Mouse (Mus musculus) spleen, postnatal 14 days (tissue): ENCODE data around the gene F8.
"Not testable (repeated sequence)": the region's sequence is repeated elsewhere in the genome, so short reads cannot be mapped to it uniquely, and the experiment has no call there.

Source experiments
- DNase-seq, 2 experiments: peaks; one replicate each; pipeline ENCODE4 v3.0.0; 2021 to 2022; ENCODE audit warnings: low spot score in 2 of 2

F8 gene

GRCm38 (mm10) chrX:75382195-75382771, at the start of gene F8, which contains the start of gene Fundc2:
Gene F8, minus strand, starts transcription at chrX:75382615.
Gene Fundc2, plus strand, starts transcription at chrX:75382399.
- DNase-seq: peak; percentile 24 to 37

DNA sequence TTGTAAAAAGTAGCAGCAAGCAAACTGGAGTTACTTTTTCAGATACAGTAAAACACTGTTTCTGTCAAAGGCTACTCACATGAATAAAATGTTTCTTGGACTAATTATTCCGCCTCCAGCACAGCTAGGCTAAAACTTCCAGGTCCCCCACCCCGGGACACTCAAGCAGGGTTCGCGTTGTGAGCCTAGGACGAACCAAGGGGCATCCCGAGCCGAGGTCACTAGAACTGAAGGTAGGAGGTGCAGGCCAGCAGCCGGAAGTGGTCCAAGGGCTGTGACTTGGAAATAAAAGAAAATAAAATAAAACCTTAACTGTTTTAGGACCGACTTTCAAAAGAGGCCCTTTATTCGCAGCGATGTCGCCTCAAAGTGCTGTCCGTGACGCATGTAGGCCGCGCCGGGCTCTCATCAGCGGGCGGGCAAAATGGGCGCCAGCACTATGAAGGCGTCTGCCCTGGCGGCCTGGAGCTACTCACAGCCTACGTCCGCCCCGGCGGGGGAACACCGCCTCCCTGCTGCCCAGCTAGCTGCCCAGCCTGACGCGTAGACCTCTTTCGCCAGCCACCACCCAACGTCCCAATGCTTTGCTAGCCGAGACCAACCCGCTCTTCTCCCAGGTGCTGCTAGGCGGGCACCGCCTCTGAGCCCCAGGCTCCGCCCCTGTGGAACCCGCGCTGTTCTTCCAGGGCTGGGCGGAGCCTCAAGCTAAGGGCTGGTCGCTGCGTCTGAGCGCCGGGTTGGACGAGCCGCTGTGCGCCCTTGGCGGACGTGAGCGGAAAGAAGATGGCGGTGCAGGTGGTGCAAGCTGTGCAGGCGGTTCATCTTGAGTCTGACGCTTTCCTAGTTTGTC, 33.7 kb upstream of the F8 start, which contains the start of the genes Cmc4, Mtcp1 and Brcc3:
Cmc4 (minus strand) TSS at position 649 of the 850 bp plus-strand sequence.
Mtcp1 (minus strand) TSS at position 653 of the 850 bp plus-strand sequence.
Brcc3 (plus strand) TSS at position 693 of the 850 bp plus-strand sequence.
- peak; percentile 78 for DNase-seq

DNA sequence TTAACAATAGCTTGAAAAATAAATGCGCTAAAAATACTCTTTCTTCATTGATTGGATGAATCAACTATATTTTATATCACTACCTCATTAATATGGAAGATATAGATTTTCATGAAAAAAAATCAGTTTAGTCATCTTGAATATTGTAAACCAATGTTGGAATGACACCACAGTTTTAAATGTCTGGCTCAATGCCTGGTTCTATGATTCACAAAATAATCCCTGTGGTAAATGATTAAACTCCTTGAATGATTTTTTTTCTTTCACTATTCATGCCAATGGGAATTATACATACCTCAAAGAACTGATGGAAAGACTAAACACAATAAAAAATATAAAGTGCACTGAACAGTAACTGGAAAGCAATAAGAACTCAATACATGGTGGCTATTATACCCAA, 27.3 kb upstream of the F8 start:
- DNase-seq: no peak

DNA sequence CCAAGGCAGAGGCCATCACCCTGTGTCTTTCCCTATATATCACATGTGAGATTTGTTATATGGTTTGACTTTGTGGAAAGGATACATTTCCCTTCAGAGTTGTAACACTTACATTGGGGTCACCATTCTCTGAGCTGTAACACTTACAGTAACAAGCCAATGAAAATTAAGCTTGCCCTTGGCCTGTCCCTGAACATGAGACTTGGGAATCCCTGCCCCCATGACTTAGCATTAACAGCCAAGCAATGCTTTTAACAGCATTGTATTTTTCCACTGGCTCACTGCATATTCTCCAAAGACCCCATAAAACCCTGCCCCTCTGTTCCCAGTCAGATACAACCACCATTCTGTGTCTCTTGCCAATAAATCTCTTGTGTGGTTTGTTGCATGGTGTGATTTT, 20.9 kb upstream of the F8 start:
- DNase-seq: no peak

DNA sequence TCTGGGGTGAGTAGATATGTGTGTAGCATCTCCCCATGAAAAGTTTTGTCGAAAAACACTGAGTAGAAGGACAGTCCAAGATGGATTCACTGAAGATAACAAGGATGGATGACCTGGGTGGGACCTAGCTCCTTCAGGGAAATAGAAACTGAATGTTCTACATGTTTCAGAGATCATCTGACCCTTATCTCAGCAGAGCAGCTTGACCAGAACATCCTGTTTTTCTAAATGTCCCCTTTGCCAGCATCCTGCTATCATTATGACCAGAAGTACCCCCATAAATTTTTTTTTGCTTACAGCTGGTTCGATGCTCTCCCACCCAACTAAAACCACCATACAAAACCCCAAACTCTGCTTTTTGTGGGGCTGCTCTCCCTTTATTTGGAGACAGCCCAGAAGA, 20.3 kb upstream of the F8 start:
- no peak for DNase-seq

DNA sequence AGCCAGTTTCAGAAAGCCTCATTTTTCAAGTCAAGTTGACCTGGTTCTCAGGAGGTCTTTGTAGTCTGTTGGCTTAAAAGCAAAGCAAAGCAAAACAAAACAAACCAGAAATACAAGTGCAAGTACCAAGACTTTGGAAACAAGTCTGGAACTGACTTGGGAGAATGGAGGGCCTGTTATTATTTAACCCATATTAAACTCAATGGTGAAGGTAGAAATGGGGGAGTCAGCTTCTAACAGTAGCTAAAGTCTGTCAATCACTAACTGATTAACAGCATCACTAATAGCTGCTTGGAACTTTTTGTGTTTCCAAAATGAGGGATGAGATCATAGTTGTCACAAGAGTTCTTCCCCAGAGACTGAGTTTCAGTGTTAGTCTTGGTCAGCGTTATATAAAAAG, 17.1 kb upstream of the F8 start:
- no peak for DNase-seq

DNA sequence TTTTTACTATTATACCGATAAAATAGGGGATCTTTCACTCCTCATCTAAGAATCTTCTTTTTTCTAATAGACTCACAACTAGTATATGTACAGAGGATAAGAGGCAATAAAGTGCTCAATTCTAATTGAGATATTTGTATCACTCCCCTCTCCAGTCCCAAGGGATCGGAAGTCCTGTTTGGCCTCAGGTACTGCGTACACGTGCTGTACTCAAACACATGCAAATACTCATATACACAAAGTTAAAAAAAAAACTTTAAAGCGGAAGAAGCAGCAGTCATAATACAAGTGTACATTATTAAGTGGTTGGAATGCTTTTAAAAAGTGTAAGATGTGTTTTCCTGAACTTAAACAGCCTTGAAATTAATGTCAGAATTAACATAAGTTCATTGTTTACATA, 716 bp downstream of the F8 start:
- DNase-seq: no peak

- no peak for DNase-seq
These were observed 1.2 kb downstream of the F8 start for GRCm38 (mm10) chrX:75381176-75381575.

GRCm38 (mm10) chrX:75376815-75377214, 5.6 kb downstream of the F8 start:
- DNase-seq: no peak

GRCm38 (mm10) chrX:75372666-75373425, 9.6 kb downstream of the F8 start:
- DNase-seq: no peak

DNA sequence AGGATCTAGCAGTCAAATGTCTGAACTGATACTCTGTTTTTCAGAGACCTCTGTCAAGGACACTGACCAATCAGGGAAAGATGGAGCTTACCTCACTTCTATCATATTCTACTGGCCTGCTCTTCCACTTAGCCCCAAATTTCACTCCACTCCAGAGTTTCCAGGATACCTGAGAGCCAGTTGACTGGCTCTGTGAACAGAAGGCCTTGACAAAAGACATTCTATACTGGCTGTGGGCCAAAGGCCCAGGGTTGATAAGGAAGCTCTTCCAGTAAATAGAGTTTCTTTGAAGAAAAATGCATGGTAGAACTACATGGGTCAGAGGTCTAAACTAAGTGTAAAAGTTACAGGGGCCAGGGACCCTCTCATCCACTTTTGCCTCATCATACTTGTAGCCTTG, 12.2 kb downstream of the F8 start:
- no peak for DNase-seq

- DNase-seq: no peak
These were observed 58.9 kb downstream of the F8 start for GRCm38 (mm10) chrX:75323556-75323955.

GRCm38 (mm10) chrX:75271676-75272075, 110.7 kb downstream of the F8 start:
- DNase-seq: no peak

DNA sequence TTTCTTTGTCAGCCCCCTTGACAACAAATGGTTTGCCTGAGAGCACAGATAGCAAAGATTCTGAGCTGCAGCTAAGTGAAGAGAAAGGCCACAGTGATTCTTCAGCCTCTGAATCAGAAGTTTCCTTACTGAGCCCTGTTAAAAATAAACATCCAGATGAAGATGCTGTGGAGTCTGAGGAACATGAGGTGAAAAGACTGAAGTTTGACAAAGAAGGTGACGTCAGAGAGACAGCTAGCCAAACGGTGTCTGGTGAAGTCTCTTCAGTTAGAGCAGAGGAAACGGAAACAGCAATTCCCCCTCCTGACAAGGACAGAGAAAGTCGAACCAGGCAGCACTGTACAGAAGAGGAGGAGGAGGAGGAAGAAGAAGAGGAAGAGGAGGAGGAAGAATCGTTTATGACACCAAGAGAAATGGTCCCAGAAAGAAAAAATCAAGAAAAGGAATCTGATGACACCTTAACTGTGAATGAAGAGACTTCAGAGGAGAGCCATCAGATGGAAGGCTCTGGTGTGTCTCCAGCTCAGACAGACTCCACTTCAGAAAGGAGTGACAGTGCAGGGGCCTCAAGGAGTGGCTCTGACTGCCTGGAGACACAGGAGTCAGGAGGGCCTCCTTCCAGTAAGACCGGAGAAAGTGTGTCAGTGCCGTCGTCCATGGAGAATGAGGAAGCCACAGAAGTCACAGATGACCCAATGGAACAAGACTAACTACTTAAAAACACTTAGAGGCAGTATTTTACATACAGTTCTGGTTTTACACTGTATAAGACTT, 148.6 kb downstream of the F8 start:
- not testable (repeated sequence) for DNase-seq

- no peak for DNase-seq
These were observed 151.0 kb downstream of the F8 start for GRCm38 (mm10) chrX:75231456-75231855.

DNA sequence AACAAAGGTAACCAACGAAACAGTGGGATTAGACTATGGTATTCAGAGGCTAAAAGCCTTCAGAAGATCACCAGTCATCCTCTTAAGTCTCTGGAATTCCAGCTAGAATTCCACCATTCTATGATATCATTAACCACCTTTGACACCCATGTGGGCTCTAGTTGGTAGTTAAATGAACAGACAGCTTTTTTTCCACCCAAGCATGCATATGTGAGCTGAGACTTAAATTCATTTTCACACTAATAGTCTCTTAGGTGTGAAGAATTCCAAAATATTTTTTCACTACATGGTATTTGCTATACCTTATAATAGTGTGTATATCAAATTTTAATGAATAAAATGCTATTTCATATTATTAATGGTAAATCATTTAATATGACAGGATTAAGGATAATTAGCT, 218.7 kb downstream of the F8 start, which contains the start of gene Smim9:
Smim9 (minus strand) TSS at position 101 of the 400 bp plus-strand sequence.
- no peak for DNase-seq

GRCm38 (mm10) chrX:75155576-75156243, 226.7 kb downstream of the F8 start:
- no peak for DNase-seq

DNA sequence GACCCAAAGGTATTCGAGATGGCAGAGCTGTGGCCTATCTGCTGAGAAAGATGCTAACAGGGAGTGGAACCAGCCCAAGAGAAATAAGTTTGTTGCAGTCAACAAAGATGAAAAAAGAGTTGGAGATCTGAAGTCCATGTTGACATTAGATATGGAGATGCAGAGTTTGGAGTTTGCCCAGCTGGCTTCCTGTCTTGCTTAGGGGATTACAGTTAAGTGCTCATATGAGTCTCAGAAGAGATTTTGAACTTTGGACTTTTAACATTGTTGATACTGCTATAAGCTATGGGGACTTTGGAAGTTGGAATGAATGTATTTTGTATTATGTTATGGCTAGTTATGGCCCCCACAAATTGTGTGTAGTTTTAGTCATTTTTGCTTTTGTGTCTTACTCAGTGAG, 230.2 kb downstream of the F8 start:
- DNase-seq: no peak

- no peak for DNase-seq
These were observed 232.1 kb downstream of the F8 start for GRCm38 (mm10) chrX:75150304-75150703.

DNA sequence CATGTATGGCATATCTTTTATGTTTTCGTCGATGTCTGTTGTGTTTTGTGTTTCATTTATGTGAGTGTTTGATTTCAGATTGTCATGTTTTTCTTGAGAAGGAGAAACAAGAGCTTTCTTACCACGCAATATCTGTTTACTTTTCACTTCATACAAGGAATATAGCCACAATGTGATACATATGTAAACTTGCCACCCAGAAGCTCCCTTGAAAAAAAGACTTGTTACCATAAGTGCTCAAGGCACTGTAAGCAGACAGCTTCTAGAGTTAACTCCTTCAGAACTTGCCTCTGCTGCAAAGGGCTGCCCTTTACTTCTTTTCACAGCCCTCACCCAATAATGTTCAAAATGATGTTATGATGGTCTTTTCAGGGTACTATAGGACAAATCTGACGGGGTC, 234.0 kb downstream of the F8 start:
- no peak for DNase-seq

DNA sequence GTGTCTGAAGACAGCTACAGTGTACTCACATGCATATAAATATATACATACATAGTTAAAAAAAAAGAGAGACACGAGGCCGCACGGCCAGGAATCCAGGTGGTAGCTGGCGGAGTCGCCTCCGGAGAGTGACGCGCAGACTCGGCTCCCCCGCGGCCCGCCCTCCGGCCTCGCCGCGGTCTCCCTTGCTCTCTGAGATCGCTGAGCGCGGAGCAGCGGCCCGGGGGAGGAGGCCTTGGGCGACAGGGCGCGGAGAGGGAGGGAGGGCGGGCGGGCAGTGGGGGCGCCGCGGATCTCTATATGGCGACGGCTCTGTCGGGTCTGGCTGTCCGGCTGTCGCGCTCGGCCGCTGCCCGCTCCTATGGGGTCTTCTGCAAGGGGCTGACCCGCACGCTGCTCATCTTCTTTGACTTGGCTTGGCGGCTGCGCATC, 239.3 kb downstream of the F8 start:
- DNase-seq: not testable (repeated sequence)
